Mouse (Mus musculus): Measurements from ENCODE around the gene Rgs7. TPM values are rescaled to one million over a fixed set of nuclear protein-coding genes. Genes with fewer than 3 reads are reported as not detected.

Gene Rgs7
- total RNA-seq, 2 experiments from 2014 or later: 73.7 to 80.5 TPM

DNA sequence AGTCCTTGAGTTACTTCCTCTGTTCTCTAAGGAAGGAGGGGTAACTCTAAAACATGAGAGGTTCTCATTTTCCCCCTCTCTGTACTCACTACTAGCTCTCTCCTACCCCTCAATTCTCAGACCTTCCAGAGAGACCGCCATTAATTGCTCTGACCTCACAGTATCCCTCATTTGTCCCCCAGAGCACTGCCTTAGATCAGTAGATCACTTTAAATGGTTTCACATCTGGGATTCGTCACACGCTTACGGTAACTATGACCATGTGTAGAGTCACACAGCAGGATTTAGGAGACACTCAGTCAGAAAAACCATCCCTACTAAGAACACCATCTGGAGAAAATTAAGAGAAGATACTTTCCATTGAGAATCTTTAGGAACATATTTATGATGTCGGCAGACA is 456.8 kb downstream of the Rgs7 start:
- DNase-seq (ENCODE audit: low spot score in 2 of 2): no peak

DNA sequence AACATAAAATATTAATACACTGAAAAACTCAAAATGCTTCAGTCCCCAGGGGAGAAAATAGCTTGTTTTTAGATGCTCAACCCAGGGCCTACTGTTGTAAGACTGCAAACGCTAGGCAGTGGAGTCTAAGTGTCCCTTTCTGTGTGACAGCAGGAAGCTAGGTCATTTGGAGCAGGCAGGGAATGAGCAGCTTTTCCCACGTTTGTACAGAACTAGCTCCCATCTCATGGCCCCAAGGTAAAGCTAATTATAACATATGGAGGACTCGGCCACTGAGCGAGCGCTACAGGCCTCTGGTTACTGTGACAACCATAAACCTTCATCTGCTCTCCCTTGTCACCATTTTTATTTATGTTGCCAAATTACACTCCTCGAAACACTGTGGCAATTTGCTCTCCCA is 460.3 kb downstream of the Rgs7 start:
- DNase-seq (ENCODE audit: low spot score in 2 of 2): no peak

DNA sequence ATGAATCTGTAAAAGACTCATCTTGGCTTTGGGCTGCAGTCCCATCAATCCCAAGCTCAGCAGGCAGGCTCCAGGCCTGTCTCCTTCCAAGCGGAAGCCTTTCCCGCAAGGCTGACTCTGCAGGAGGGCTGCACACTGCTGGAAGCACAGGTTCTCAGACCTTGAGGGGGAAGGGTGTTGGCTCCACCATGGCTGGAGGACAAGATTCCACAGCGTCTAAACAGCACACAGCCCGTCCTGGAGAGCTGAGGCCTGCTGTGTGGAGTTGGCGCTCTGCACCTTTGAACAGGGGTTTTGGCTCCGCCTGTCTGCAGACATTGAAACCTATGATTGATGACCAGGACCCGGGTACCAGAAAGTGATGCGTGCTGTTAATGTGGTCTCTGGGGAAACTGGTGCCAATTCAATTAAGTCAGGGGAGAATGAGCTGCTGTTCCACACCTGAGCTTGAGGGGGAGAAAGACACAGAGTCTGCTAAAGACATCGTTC is 463.5 kb downstream of the Rgs7 start:
- no peak for DNase-seq (ENCODE audit: low spot score in 2 of 2)

DNA sequence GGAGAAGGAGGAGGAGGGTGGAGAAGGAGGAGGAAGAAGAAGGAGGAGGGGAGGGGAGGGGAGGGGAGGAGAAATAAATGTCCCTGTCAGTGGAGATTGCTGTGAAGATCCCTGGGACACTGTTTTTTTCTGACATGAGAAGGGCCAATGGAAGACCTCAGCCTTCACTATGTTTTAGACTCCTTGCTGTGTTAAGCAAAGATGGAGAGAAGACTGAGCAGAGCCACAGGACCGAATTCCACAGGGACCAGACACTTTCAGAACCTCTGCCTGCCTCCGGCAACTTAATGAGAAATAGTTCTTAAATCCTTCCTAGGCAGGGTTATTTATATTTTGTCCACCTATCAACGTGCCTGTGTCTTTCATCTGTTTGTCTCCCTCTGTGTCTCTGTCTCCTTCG is 464.0 kb downstream of the Rgs7 start:
- DNase-seq (ENCODE audit: low spot score in 2 of 2): no peak

DNA sequence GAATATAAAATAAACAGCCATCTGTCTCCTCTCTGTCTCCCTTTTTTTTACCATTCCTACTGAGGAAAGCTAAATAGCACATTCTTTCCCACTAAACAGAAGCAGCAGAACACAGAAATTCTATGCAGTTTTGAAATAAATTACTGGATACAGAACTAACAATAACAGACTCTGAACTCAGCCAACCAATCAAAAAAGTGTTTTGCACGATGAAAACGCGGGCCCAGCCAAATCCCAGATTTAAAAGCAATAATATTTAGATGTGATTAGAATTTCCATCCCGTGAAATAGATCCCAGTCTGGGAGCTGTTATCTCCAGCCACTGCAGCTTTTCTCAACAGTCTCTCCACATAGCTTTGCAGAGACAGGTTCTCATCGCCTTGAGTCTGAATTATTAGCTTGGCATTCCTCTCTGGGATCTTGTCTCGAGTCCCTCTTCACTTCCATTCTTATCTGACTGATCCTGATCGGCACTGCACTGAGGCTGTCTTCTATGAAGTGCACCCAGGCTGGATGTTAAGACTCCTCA is 466.5 kb downstream of the Rgs7 start:
- DNase-seq (ENCODE audit: low spot score in 2 of 2): peak in 1 of 2 experiments; percentile 70

DNA sequence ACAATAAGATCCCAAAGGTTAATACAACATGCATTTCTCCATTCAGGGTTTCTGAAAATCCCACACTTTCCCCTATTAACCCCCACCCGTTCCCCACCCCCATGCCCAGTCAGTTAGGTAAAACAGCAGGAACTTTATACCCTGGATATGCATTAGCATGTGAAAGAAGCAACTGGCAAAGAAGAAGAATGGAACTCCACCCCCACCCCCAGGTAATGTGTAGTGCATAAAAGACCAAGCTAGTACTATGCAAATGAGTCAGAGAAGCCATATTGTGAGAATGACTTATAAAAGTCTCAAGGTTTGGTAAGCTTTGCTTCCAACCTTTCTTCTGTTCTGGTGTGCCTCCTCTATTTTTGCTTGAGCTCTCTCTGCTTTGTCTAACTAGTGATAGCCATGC is 468.2 kb downstream of the Rgs7 start:
- no peak for DNase-seq (ENCODE audit: low spot score in 2 of 2)

Other genes starting within 250 kb of the Rgs7 start
- gene Kmo, start 127.9 kb upstream of the Rgs7 start, total RNA-seq (2021): not detected
- 10 to 100 TPM; 78.0 to 79.3 TPM for gene Fh1, start 133.1 kb upstream of the Rgs7 start, total RNA-seq (2021)
- 1 to 10 TPM in 1 of 2 experiments, under 1 TPM in 1; 0.94 to 1.5 TPM for gene Opn3, start 200.3 kb upstream of the Rgs7 start, total RNA-seq (2021)
- gene Chml, start 200.4 kb upstream of the Rgs7 start, total RNA-seq (2021): 1 to 10 TPM; 3.5 to 4.7 TPM
- not detected for gene Wdr64, start 206.1 kb upstream of the Rgs7 start, total RNA-seq (2021)